Mouse (Mus musculus) regulatory T cell (primary cell): ENCODE data around the gene Tmem53.

ENCODE experiments used
- in situ Hi-C: fragments of 300-600 bp; cut with MboI, MseI; formaldehyde crosslinking; loops from one replicate; pipeline ENCODE4 v1.15.1; 2025; ENCODE audit warnings: high pct_unique_total_duplicates

Tmem53 gene

DNA sequence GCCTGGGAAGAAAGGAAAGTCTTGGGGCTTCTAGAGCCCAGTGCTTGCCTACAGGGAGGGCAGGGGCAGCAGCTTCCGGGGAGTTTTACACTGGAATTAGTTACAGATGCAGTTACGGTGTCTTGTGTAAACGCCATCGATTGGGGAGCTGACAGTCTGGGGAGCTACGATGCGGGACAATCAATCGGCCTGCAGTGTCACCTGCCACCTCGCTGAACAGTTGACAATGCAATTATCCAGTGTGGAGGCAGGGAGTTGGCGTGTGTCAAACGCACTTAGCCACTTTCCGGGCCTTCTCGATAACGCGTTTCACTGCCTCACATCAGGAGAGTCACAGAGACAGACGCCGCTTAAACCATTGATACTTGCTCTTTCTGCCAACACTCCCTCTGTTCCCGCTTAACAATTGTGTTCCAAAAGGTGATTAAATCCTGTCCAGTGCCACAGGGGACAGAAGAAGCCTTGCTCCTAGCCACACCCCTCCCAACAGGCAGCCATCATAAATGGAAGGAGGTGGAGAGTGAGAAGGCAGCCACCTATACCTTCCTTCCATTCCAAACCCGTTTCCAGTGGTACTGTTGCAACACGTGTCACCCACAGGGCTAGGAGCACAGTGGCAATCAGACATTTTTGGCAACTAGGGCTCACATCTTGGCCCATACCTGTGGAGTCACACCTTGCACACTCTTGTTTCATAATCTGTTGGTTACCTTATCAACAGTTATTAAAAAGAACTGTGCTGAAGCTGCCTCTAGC lies 29.5 kb downstream of the Tmem53 start:
- in situ Hi-C loops: no loop called here

DNA sequence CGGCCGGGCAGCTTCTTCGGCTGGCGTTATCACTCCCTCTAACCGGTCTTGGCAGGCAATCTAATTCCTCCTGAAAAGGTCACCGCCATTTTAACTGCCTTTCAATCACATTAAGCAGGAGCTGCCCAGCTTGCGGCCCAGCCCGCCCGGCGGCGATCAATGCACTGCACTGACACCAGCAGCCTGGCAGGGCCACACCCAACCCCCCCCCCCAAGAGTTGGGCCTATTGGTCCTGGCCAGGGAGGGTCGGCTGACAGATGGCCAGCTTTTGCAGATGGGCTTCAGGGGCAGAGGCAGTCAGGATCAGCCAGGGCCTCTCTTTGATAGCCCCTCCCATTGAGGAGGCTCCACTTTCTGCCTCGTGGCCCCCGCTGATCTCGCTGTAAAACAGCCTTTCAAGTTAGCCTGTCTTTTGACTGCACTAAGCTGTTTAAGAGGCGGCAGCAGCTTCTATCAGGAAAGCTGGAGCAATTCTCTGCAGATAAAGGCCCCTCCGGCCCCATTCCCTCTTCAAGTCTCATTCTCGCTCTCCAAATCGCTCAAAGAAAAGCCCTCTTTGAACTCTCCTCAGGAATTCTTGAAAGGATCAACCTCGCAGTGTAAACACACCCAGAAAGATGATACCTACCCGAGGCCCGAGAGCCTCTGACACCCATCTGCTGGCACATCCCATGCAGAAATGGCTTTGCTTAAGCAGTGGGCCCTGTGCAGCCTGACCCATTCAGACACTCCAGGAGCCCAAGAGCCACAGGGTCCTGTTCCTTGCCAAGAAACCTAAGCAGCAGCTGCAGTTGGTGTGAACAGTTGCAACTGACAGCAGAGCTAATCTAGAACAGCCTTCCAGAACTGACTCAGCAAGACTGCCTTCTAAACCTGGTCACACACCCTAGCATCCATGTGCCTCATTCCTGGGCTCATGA lies 31.8 kb downstream of the Tmem53 start:
- in situ Hi-C loops: no loop called here

- in situ Hi-C loops: no loop called here
Measured at GRCm38 (mm10) chr4:117284363-117284762, 32.6 kb downstream of the Tmem53 start.

DNA sequence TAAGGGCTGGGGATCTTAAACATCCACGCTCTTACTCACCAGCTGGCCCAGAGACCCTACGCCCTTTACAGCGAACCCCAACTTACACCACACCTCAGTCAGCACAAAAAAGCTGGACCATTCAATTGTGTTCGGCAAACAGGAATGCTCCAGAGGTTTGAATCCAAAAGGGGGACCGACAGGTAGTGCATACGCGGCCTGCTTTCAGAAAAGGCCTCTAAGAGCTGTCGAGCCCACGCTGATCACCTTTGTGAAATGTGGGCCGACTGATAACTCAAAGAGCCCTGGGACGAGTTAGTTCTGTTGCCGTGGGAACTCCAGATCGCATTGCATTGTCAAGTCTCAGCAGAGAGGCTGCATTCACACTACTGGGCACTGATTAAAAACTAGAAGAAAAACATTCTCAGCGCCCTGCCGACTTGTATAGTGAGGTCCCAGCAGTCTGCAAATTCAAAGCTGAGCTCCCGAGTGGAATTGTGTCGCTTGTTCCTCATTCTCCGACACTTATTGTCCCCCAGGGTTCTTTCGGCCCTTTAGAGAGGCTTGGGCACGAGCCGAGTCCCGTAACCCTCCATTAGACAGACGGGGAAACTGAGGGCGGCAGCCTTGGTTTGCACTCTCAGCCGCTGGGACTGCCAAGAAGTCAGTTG lies 36.7 kb downstream of the Tmem53 start:
- in situ Hi-C loops: no loop called here

DNA sequence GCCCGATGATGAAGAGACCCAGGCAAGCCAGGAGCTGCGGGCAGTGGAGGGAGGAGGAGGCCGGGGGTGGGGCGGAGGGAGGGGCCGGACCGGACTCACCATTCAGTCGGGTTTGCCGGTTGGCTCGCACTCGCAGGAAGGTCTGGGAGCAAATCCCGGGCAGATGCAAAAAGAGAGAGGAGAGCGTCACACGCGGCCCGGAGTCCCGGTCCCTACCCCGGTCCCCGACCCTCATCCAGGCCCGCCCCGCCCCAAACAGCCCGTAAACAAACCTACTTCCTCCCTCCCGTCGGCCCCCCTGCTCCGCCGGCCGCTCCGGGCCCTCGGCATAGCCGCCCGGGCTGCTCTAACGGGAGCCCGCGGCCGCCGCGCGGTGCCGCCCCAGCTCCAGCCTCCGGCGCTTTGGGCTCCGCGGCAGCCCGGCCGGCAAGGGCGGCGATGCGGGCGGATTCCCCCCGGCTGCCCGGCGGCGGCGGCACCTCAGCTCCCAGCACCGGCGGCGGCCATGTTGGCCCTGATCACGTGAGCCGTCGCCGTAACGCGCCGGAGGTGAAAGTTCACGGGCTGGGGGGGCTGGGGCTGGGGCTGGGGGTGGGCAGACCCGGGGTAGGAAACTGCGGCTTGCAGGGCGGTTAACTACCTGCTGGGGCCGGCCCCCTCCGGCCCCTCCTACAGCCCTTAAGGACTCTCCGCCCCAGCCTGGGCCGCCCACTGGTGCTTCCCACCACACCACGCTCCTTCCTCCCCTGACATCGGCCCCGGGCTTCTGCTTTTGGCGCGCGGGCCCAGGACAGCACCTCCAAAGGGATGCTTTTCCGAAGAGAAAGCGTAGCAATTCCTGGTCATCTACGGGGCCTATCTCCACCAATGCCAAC lies 37.4 kb downstream of the Tmem53 start:
- in situ Hi-C loops: no loop called here

- in situ Hi-C loops: no loop called here
Measured at GRCm38 (mm10) chr4:117291696-117292095, 39.9 kb downstream of the Tmem53 start.

DNA sequence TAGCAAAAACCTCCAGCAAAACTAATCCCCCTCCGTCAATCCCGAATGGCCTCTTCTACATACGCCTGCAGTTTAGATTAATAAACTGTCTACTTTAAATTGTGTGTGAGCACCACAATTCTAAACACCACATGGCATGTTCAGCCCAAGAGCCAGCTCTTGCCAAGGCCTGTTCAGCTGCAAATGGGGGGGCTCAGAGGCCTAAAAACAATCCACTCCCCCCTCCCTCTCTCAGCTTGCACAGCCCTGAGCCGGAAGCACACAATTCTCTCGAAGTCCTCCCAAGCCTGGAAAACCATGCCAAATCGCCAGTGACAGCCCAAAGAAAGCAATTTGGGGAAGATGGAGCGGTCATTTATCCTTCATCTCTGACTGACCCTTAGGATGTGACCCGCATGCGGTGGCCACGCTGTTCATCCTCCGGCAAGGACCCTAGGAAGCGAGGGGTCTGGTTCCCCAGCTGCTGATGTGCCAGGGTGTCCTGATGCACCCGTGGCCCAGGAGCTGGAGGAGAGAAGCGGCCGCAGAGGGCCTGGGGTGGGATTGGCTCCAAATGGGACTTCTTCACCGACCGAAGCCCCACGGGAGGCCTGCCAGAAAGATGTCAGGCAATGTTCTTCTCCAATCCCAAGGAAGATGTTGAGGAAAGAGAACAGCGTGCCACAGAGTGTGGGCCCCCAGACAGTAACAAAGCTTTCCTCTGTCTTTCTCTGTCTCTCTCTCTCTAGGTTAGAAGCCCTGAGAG lies 45.3 kb downstream of the Tmem53 start:
- in situ Hi-C loops: no loop called here

DNA sequence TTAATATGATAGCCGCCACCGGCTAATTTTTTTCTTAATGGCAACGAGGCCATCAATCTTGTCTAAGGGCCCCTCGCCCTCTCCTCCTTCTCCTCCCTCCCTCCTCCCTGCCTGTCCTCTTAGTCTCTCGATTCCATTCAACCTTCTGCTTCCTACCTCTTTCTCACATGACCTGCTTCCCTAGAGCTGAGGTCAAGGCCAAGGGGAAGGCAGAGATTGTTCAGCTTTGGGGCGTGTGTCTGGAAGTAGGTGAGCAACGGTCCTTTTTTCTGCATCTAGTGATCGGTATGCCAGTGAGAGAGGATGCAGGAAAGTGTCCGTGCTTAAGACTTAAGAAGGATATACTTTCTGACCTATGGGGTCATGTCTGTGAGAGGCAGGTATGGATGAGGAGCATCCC lies 46.1 kb downstream of the Tmem53 start:
- in situ Hi-C loops: no loop called here

GRCm38 (mm10) chr4:117299921-117300320 lies 48.2 kb downstream of the Tmem53 start:
- in situ Hi-C loops: no loop called here

GRCm38 (mm10) chr4:117302027-117302806 lies 50.5 kb downstream of the Tmem53 start:
- in situ Hi-C loops: no loop called here

GRCm38 (mm10) chr4:117303581-117304238 lies 52.0 kb downstream of the Tmem53 start:
- in situ Hi-C loops: no loop called here

- in situ Hi-C loops: no loop called here
Measured at GRCm38 (mm10) chr4:117304239-117305025, 52.7 kb downstream of the Tmem53 start.

GRCm38 (mm10) chr4:117305461-117305860 lies 53.7 kb downstream of the Tmem53 start:
- in situ Hi-C loops: no loop called here

GRCm38 (mm10) chr4:117307270-117307669 lies 55.5 kb downstream of the Tmem53 start:
- in situ Hi-C loops: no loop called here

- in situ Hi-C loops: no loop called here
Measured at GRCm38 (mm10) chr4:117309427-117309826, 57.7 kb downstream of the Tmem53 start.

DNA sequence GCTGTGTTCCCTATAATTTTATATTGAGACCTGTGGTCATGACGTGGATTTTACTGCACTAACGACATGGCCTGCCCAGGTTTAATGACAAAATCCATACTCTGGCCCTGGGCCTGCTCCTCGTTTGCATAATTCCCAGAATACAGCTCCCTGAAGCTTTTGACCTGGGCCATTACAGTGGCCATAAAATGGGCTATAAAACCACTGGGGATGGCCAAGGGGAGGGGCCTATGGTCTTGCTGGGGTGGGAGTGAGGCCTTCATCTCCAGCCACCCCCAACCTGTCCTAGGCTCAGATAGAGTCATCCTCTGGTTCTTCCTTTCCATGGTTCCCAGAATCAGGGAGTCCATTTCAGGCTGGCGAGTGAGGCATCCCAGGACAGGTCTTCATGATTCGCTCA lies 60.1 kb downstream of the Tmem53 start:
- in situ Hi-C loops: no loop called here

GRCm38 (mm10) chr4:117312416-117313084 lies 60.8 kb downstream of the Tmem53 start:
- in situ Hi-C loops: no loop called here

DNA sequence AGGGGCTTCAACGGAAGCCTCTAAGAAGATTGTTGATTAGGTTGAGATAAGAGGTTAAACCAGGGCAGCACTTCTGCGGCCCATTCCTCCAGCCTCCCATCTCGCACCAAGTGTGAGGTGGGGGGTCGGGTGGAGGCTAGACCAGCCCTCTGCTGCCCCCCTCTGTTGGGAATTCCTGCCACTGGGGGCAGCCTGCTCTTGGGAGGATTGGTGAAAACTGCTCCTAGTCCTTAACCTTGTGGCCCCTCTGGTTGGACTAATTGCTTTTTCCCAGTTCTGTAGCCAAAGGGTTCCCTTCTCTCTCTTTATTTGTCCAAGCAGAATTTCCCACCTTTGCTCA lies 61.3 kb downstream of the Tmem53 start:
- in situ Hi-C loops: no loop called here
